Mouse (Mus musculus) stomach, embryonic 14.5 days (tissue): ENCODE measurements around the gene Mllt3. TPM values are rescaled to one million over a fixed set of nuclear protein-coding genes. Genes with fewer than 3 reads are reported as not detected.

Source experiments
- ATAC-seq: fragments of 200-750 bp; cut with Nextera tagmentation; 2 replicates; pipeline ENCODE4 v1.8.0; 2017; ENCODE audit warnings: low read depth, moderate TSS enrichment; ENCODE audit not compliant: insufficient number of reproducible peaks, insufficient read depth, low FRiP score
- H3K27ac ChIP-seq: fragments of 300-500 bp; sonication (generic); 2 replicates; pipeline ENCODE4 v1.5.1; 2014; ENCODE audit warnings: mild to moderate bottlenecking, low read length, moderate library complexity, mixed read lengths
- H3K27me3 ChIP-seq: fragments of 300-500 bp; sonication (generic); 2 replicates; pipeline ENCODE4 v1.6.1; 2014; ENCODE audit warnings: low read length, control low read depth, mixed read lengths; ENCODE audit not compliant: control insufficient read depth, insufficient read depth
- H3K36me3 ChIP-seq: fragments of 300-500 bp; sonication (generic); 2 replicates; pipeline ENCODE4 v1.6.1; 2014; ENCODE audit warnings: mild to moderate bottlenecking, control low read depth, low read length, moderate library complexity, mixed read lengths; ENCODE audit not compliant: control insufficient read depth, insufficient read depth
- H3K4me1 ChIP-seq: fragments of 300-500 bp; sonication (generic); 2 replicates; pipeline ENCODE4 v1.6.1; 2014; ENCODE audit warnings: low read length, control low read depth, mixed read lengths; ENCODE audit not compliant: control insufficient read depth, insufficient read depth
- H3K4me2 ChIP-seq: fragments of 300-500 bp; sonication (generic); replicated peaks from 2 replicates; pipeline ENCODE4 v1.6.1; 2014; ENCODE audit warnings: low read depth, low read length, control low read depth
- H3K4me3 ChIP-seq: fragments of 300-500 bp; sonication (generic); 2 replicates; pipeline ENCODE4 v1.5.1; 2014; ENCODE audit warnings: low read depth, low read length, control low read depth
- H3K9ac ChIP-seq: fragments of 300-500 bp; sonication (generic); replicated peaks from 2 replicates; pipeline ENCODE4 v1.6.1; 2014; ENCODE audit warnings: low read depth, mild to moderate bottlenecking, control low read depth, low read length, moderate library complexity, mixed read lengths
- H3K9me3 ChIP-seq: fragments of 300-500 bp; sonication (generic); 2 replicates; pipeline ENCODE4 v1.6.1; 2016; ENCODE audit warnings: low read depth, low read length, control low read depth; ENCODE audit not compliant: control insufficient read depth
- WGBS: fragments of 180-500 bp; shearing (Covaris S2); extraction: QIAGEN DNeasy Blood & Tissue Kit; methylation state at CpG from one replicate; pipeline ENCODE4 v1.1.7; 2014; 5-methylcytosine and 5-hydroxymethylcytosine counted together
- polyA plus RNA-seq: library from polyadenylated mRNA; unstranded; fragments of >200 nt; fragmentation: Nextera tagmentation; extraction: Ambion mirVana; gene quantifications from 2 replicates; pipeline ENCODE4 v1.2.1, GENCODE M21; 2014

Gene Mllt3
- polyA plus RNA-seq, 1 experiment from 2014 or later, result 43.1 TPM

GRCm38 (mm10) chr4:87781971-87782370 lies 251.2 kb downstream of the Mllt3 start:
- Histone ChIP-seq H3K27ac (no peak overlapping the region), H3K27me3 (no peaks in the 10 kb centered on the region), H3K4me2 (no peak overlapping the region), H3K9me3 (no peaks in the 10 kb centered on the region), H3K9ac (no peak overlapping the region), H3K4me3 (no peak overlapping the region), H3K4me1 (no peaks in the 10 kb centered on the region), H3K36me3 (peaks cover 6% of the 10 kb centered on the region; the same call in 1 of the 2 replicates)
- ATAC-seq, result no peak
- 89% methylated on average over 5 of the region's 5 CpGs for WGBS

- H3K9me3 ChIP-seq, result no peaks in the 10 kb centered on the region
- H3K9ac ChIP-seq, result no peak overlapping the region
- no peak overlapping the region for H3K4me2 ChIP-seq
- H3K4me1 ChIP-seq, result no peaks in the 10 kb centered on the region
- H3K27ac ChIP-seq, result no peak overlapping the region
- WGBS, result 79% methylated on average over 2 of the region's 2 CpGs
- H3K27me3 ChIP-seq, result no peaks in the 10 kb centered on the region
- ATAC-seq, result no peak
- H3K4me3 ChIP-seq, result no peak overlapping the region
- H3K36me3 ChIP-seq, result peaks cover 4% of the 10 kb centered on the region; the same call in 1 of the 2 replicates
Measured at GRCm38 (mm10) chr4:87775721-87776120, 257.4 kb downstream of the Mllt3 start.

- H3K27ac ChIP-seq, result no peak overlapping the region
- no peaks in the 10 kb centered on the region for H3K9me3 ChIP-seq
- no peak for ATAC-seq
- H3K36me3 ChIP-seq, result peaks cover 4% of the 10 kb centered on the region; the same call in 1 of the 2 replicates
- H3K4me1 ChIP-seq, result no peaks in the 10 kb centered on the region
- WGBS, result 91% methylated on average over 4 of the region's 4 CpGs
- H3K4me3 ChIP-seq, result no peak overlapping the region
- H3K4me2 ChIP-seq, result no peak overlapping the region
- H3K27me3 ChIP-seq, result no peaks in the 10 kb centered on the region
- H3K9ac ChIP-seq, result no peak overlapping the region
Measured at GRCm38 (mm10) chr4:87774515-87774914, 258.6 kb downstream of the Mllt3 start.

- no peak overlapping the region; the same call in 1 of the 2 replicates for H3K27ac ChIP-seq
- 37% methylated on average over 11 of the region's 11 CpGs for WGBS
- H3K36me3 ChIP-seq, result no peaks in the 10 kb centered on the region
- H3K4me1 ChIP-seq, result peaks cover 5% of the 10 kb centered on the region; the same call in 1 of the 2 replicates
- H3K9ac ChIP-seq, result no peak overlapping the region
- no peaks in the 10 kb centered on the region for H3K27me3 ChIP-seq
- H3K4me2 ChIP-seq, result 0 out of 2 replicates have a peak overlapping the region, but pooled peaks have one; percentile 14
- no peaks in the 10 kb centered on the region for H3K9me3 ChIP-seq
- 0 out of 2 replicates have a peak, but pooled peaks have one; percentile 37 for ATAC-seq
- no peak overlapping the region for H3K4me3 ChIP-seq
Measured at GRCm38 (mm10) chr4:87767711-87768561, 265.2 kb downstream of the Mllt3 start.

- no peak overlapping the region for H3K9ac ChIP-seq
- ATAC-seq, result no peak
- H3K9me3 ChIP-seq, result no peaks in the 10 kb centered on the region
- no peak overlapping the region for H3K4me3 ChIP-seq
- WGBS, result 32% methylated on average over 3 of the region's 3 CpGs
- H3K27ac ChIP-seq, result no peak overlapping the region
- peaks cover 5% of the 10 kb centered on the region; the same call in 1 of the 2 replicates for H3K4me1 ChIP-seq
- H3K27me3 ChIP-seq, result no peaks in the 10 kb centered on the region
- no peaks in the 10 kb centered on the region for H3K36me3 ChIP-seq
- no peak overlapping the region for H3K4me2 ChIP-seq
Measured at GRCm38 (mm10) chr4:87765729-87766128, 267.4 kb downstream of the Mllt3 start.

- Histone ChIP-seq H3K36me3 (no peaks in the 10 kb centered on the region), H3K4me2 (no peak overlapping the region), H3K9ac (no peak overlapping the region), H3K4me3 (no peak overlapping the region), H3K9me3 (no peaks in the 10 kb centered on the region), H3K4me1 (no peaks in the 10 kb centered on the region), H3K27me3 (no peaks in the 10 kb centered on the region), H3K27ac (no peak overlapping the region)
- WGBS, result 65% methylated on average over 2 of the region's 2 CpGs
- ATAC-seq, result no peak
Measured at GRCm38 (mm10) chr4:87761075-87761474, 272.1 kb downstream of the Mllt3 start.

- 76% methylated on average over 1 of the region's 1 CpGs for WGBS
- no peak for ATAC-seq
Measured at GRCm38 (mm10) chr4:87760297-87760696, 272.9 kb downstream of the Mllt3 start.

GRCm38 (mm10) chr4:87759625-87760024 lies 273.5 kb downstream of the Mllt3 start:
- no peaks in the 10 kb centered on the region for H3K4me1 ChIP-seq
- no peaks in the 10 kb centered on the region for H3K36me3 ChIP-seq
- H3K9ac ChIP-seq, result no peak overlapping the region
- no peak overlapping the region for H3K4me3 ChIP-seq
- WGBS, result 85% methylated on average over 2 of the region's 2 CpGs
- H3K27me3 ChIP-seq, result no peaks in the 10 kb centered on the region
- H3K9me3 ChIP-seq, result no peaks in the 10 kb centered on the region
- no peak overlapping the region for H3K27ac ChIP-seq
- no peak overlapping the region for H3K4me2 ChIP-seq
- ATAC-seq, result no peak

More at GRCm38 (mm10) chr4:87760297-87760696, 272.9 kb downstream of the Mllt3 start:
- no peaks in the 10 kb centered on the region for H3K27me3 ChIP-seq
- H3K4me2 ChIP-seq, result no peak overlapping the region
- H3K4me3 ChIP-seq, result no peak overlapping the region
- H3K36me3 ChIP-seq, result no peaks in the 10 kb centered on the region
- no peaks in the 10 kb centered on the region for H3K4me1 ChIP-seq
- no peaks in the 10 kb centered on the region for H3K9me3 ChIP-seq
- H3K27ac ChIP-seq, result no peak overlapping the region
- H3K9ac ChIP-seq, result no peak overlapping the region
